Mouse (Mus musculus): ENCODE data around the gene Ilk.

Ilk gene

GRCm38 (mm10) chr7:105736264-105736901 lies at the start of gene Ilk:
Ilk (plus strand) TSS chr7:105736592.
- WGBS, result under 1% methylated on average over 57 of the region's 62 CpGs

- 63% methylated on average over 1 of the region's 1 CpGs for WGBS
These were observed 45.5 kb upstream of the Ilk start for GRCm38 (mm10) chr7:105690875-105691274.

GRCm38 (mm10) chr7:105703184-105703583 lies 33.2 kb upstream of the Ilk start:
- 69% methylated on average over 16 of the region's 16 CpGs for WGBS

- 83% methylated on average over 4 of the region's 4 CpGs for WGBS
These were observed 32.6 kb upstream of the Ilk start for GRCm38 (mm10) chr7:105703816-105704215.

GRCm38 (mm10) chr7:105708733-105709132 lies 27.7 kb upstream of the Ilk start:
- 92% methylated on average over 5 of the region's 5 CpGs for WGBS

- 60% methylated on average over 3 of the region's 3 CpGs for WGBS
These were observed 21.0 kb upstream of the Ilk start for GRCm38 (mm10) chr7:105715366-105715765.

- WGBS, result 55% methylated on average over 2 of the region's 2 CpGs
These were observed 14.5 kb upstream of the Ilk start for GRCm38 (mm10) chr7:105721916-105722315.

- WGBS, result 78% methylated on average over 4 of the region's 4 CpGs
These were observed 10.0 kb upstream of the Ilk start for GRCm38 (mm10) chr7:105726144-105726979.

- WGBS, result 89% methylated on average over 4 of the region's 4 CpGs
These were observed 9.4 kb upstream of the Ilk start for GRCm38 (mm10) chr7:105726980-105727325.

- WGBS, result 37% methylated on average over 6 of the region's 6 CpGs
These were observed 7.5 kb upstream of the Ilk start for GRCm38 (mm10) chr7:105728701-105729428.

GRCm38 (mm10) chr7:105733836-105734235 lies 2.6 kb upstream of the Ilk start:
- 97% methylated on average over 11 of the region's 11 CpGs for WGBS

- WGBS, result 86% methylated on average over 8 of the region's 8 CpGs
These were observed 1.6 kb upstream of the Ilk start for GRCm38 (mm10) chr7:105734826-105735225.

- WGBS, result 59% methylated on average over 4 of the region's 4 CpGs
These were observed 928 bp upstream of the Ilk start for GRCm38 (mm10) chr7:105735464-105735863.

- under 1% methylated on average over 30 of the region's 30 CpGs for WGBS
These were observed 624 bp downstream of the Ilk start, which contains the start of gene Rrp8 for GRCm38 (mm10) chr7:105736911-105737521. Rrp8 (minus strand) TSS chr7:105737385.

- 27% methylated on average over 3 of the region's 3 CpGs for WGBS
These were observed 1.3 kb downstream of the Ilk start for GRCm38 (mm10) chr7:105737648-105738047.

GRCm38 (mm10) chr7:105738286-105738685 lies 1.9 kb downstream of the Ilk start:
- WGBS, result 56% methylated on average over 2 of the region's 2 CpGs

GRCm38 (mm10) chr7:105738948-105739347 lies 2.6 kb downstream of the Ilk start:
- 42% methylated on average over 3 of the region's 3 CpGs for WGBS

- WGBS, result 74% methylated on average over 13 of the region's 13 CpGs
These were observed 3.9 kb downstream of the Ilk start for GRCm38 (mm10) chr7:105740089-105740795.

- WGBS, result 69% methylated on average over 6 of the region's 6 CpGs
These were observed 4.5 kb downstream of the Ilk start for GRCm38 (mm10) chr7:105740851-105741250.

GRCm38 (mm10) chr7:105741978-105742377 lies 5.6 kb downstream of the Ilk start:
- 87% methylated on average over 9 of the region's 9 CpGs for WGBS

- 78% methylated on average over 7 of the region's 7 CpGs for WGBS
These were observed 6.3 kb downstream of the Ilk start for GRCm38 (mm10) chr7:105742539-105743215.
